Mouse (Mus musculus): Measurements from ENCODE around the gene Hus1. TPM values are rescaled to one million over a fixed set of nuclear protein-coding genes. Genes with fewer than 3 reads are reported as not detected.

Hus1 gene
- total RNA-seq, 4 experiments from 2014 or later: 13.3 to 14.1 (median 13.5) TPM

- peak; percentile 23 to 69 for DNase-seq (ENCODE audit: low spot score in 2 of 2)
Observed at GRCm38 (mm10) chr11:8983237-8983861, 27.6 kb downstream of the Hus1 start.

GRCm38 (mm10) chr11:8978154-8978553 lies 32.8 kb downstream of the Hus1 start:
- no peak for DNase-seq (ENCODE audit: low spot score in 2 of 2)

- DNase-seq (ENCODE audit: low spot score in 2 of 2): no peak
Observed at GRCm38 (mm10) chr11:8973166-8973565, 37.8 kb downstream of the Hus1 start, which contains the start of gene Pkd1l1. Pkd1l1 (minus strand) TSS chr11:8973266.

DNA sequence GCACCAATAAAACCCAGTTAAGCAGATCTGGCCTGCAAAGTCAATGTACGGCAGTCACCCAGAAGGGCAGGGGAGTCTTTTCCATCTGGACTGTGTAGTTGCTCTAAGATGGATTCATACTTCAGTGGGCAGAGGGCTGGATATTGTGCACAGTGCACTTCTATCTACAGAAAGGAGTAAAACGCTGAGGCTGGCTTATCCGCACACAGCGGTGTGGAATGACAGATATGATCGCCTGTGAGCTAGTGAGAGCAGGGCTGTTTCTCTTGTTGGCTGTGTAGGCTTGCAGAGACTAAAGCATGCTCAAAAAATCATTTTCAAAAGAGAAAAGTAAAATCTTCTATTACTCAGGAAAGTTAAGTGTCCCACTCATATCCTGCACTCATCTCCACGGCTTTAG lies 38.9 kb downstream of the Hus1 start:
- DNase-seq (ENCODE audit: low spot score in 2 of 2): no peak

DNA sequence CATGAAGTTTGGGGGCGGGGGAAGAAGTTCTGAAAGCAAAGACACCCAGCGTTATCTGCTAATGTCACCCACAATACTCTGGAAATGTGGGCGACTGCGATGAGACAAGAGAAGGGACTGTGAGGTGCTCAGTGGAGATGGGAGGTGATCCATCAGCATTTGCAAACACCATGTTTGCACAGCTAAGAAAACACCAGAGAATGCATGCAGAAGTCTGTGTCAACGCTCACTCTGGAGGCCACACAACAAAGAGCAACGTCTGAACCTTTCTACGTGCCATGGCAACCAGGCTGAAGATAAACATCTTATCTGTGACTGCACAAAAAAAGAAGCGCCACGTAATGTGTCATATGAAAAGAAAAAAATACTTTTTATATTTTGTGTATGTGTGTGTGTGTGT lies 40.5 kb downstream of the Hus1 start:
- no peak for DNase-seq (ENCODE audit: low spot score in 2 of 2)

GRCm38 (mm10) chr11:8968094-8968493 lies 42.9 kb downstream of the Hus1 start:
- no peak for DNase-seq (ENCODE audit: low spot score in 2 of 2)

- DNase-seq (ENCODE audit: low spot score in 2 of 2): peak; percentile 29 to 39
Observed at GRCm38 (mm10) chr11:8958572-8958971, 52.4 kb downstream of the Hus1 start.

DNA sequence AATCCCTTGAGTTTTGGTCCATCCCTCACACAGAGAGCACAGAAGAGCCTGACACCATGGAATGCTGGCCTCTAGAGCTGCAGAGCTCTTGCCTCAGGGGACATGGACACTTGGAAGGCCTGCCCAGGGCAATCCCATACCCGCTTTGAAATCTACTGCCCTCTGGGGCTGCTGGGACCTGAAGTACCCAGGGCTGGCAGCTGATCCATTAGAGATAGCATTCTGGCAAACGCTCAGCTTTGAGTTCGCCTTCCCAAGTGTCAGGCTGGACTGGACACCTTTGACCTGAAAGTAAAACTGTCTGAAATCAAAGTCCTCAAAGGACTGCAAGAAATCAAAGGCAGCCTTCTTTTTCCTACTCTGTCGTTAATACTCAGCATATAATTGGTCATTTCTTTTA lies 52.9 kb downstream of the Hus1 start:
- peak in 1 of 2 experiments; percentile 9 for DNase-seq (ENCODE audit: low spot score in 2 of 2)

DNA sequence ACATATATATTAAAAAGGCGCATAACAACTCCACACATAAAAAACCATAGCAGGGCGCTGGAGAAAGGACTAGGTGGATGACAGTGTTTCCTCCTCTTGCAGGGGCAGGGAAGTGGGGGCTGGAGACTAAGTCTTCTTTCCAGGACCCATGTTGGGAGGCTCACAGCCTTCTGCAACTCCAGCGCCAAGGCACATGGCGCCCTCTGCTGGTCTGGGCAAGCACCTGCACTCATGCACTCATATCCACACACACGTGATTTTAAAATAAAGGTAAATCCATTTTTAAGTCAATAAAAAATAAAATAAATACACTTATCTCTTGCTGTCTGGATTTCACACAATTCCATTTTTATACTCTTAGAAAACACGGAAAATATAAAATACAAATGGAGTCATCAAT lies 54.0 kb downstream of the Hus1 start:
- DNase-seq (ENCODE audit: low spot score in 2 of 2): no peak

DNA sequence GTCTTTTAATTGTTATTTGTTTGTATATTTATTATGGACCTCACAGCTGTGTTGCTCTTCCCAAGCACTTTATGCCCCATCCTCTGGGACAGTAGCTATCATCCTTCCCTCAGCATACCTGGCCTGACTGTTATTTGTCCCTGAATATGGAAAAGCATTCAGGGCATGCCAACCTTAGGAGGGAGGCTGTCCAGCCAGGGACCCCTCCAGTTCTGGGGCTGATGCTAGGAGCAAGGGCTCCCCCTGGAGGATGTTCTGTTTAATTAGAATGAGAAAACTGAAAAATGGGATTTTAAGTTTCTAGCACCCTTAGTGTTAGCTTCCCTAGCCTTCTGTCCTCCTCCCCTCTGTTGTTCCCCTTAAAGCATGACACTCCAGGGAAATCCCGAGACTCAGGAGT lies 55.3 kb downstream of the Hus1 start:
- DNase-seq (ENCODE audit: low spot score in 2 of 2): peak in 1 of 2 experiments; percentile 25

DNA sequence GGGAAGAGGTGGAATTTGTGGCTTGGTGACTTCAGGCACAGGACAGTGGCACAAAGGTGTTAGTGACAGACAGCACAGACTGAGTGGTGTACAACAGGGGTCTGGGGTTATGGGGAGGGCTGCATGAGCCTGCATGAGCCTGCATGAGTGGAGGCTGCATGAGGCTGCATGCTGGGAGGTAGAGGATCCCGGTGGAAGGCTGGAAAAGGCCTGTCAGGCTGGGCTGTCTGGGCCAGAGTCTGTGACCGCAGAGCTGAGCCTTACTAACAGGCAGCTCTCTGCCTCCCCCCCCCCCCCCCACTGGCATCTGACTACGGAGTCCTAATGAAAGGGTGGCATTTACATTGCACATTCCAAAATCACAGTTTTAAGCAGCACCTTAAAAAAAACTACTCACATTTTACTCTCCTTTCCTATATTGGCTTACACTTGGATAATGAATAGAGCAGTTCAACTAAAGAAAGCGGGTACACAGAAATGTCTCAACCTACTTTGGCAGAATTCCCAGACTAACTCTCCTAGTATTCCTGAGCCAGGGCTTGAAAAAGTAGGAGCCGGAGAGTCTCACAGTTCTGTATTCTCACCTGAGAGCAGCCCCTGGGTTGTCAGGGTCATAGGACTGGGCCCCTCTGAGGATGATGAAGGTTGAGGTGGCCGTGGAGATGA lies 61.1 kb downstream of the Hus1 start:
- DNase-seq (ENCODE audit: low spot score in 2 of 2): no peak

DNA sequence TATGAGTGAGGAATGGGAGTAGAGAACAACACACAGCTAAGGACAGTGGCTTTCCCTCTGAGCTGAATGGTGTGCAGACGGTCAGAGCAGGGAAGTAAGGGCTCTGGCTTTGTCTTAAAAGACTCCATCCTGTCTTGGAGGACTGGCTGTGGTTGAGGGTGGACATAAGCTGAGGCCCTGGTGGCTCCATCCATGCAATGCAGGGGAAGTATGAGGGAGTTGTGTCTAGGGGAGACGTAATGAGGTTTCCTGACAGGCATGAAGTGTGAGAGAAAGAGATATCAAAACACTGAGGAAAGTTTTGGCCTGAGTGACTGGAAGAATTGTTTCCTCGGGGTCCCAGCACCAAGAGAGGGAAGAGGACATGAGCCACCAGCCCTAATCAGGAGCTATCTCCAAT lies 62.1 kb downstream of the Hus1 start:
- DNase-seq (ENCODE audit: low spot score in 2 of 2): no peak

GRCm38 (mm10) chr11:8944114-8944513 lies 66.9 kb downstream of the Hus1 start:
- no peak for DNase-seq (ENCODE audit: low spot score in 2 of 2)

Other genes with a start within 250 kb of the Hus1 start
- gene Pkd1l1, start 37.9 kb downstream of the Hus1 start, total RNA-seq (2022): under 1 TPM; 0.06 to 0.51 (median 0.10) TPM
- gene Gm11992, start 37.4 kb upstream of the Hus1 start, total RNA-seq (2022): 1 to 10 TPM; 1.2 to 2.5 (median 1.6) TPM
- under 1 TPM; 0.37 to 0.65 (median 0.40) TPM for gene Sun3, start 37.8 kb upstream of the Hus1 start, total RNA-seq (2022)
- gene Upp1, start 106.9 kb upstream of the Hus1 start, total RNA-seq (2022): 1 to 10 TPM; 2.8 to 4.4 (median 3.4) TPM
- under 1 TPM in 2 of 4 experiments, not detected in 2; 0.02 to 0.05 TPM for gene Abca13, start 180.8 kb upstream of the Hus1 start, total RNA-seq (2022)